Mouse (Mus musculus): ENCODE measurements around the gene Epha3. TPM values are rescaled to one million over a fixed set of nuclear protein-coding genes. Genes with fewer than 3 reads are reported as not detected.

Epha3 gene
- polyA plus RNA-seq, 1 experiment, result 0.98 TPM

- DNase-seq (ENCODE audit: low read depth in 1 of 2, low spot score in 2 of 2), result no peak
- Histone ChIP-seq H3K27ac (ENCODE audit: insufficient read depth, low read length) (no peak overlapping the region), H3K36me3 (ENCODE audit: control insufficient read depth, insufficient read depth, low read length) (no peaks in the 10 kb centered on the region), H3K4me1 (ENCODE audit: control insufficient read depth, insufficient read depth, insufficient read length) (no peaks in the 10 kb centered on the region), H3K27me3 (ENCODE audit: control insufficient read depth, insufficient read depth, low read length) (no peaks in the 10 kb centered on the region), H3K4me3 (ENCODE audit: extremely low read depth, insufficient read depth, insufficient read length) (no peak overlapping the region)
- WGBS, result 74% methylated on average over 3 of the region's 3 CpGs
- TF ChIP-seq POLR2A (IDR thresholded peaks at IDR 0.05; ENCODE audit: low read depth, low read length) (no peak), CTCF (IDR thresholded peaks at IDR 0.05; ENCODE audit: extremely low read depth, insufficient read depth, insufficient read length, insufficient replicate concordance) (no peak)
Observed at GRCm38 (mm10) chr16:63665897-63666464, 198.0 kb downstream of the Epha3 start.

- Histone ChIP-seq H3K27ac (ENCODE audit: insufficient read depth, low read length) (no peak overlapping the region), H3K4me1 (ENCODE audit: control insufficient read depth, insufficient read depth, insufficient read length) (no peaks in the 10 kb centered on the region), H3K36me3 (ENCODE audit: control insufficient read depth, insufficient read depth, low read length) (no peaks in the 10 kb centered on the region), H3K4me3 (ENCODE audit: extremely low read depth, insufficient read depth, insufficient read length) (no peak overlapping the region), H3K27me3 (ENCODE audit: control insufficient read depth, insufficient read depth, low read length) (no peaks in the 10 kb centered on the region)
- WGBS, result 65% methylated on average over 4 of the region's 4 CpGs
- DNase-seq (ENCODE audit: low read depth in 1 of 2, low spot score in 2 of 2), result no peak
- no peak for TF ChIP-seq POLR2A (IDR thresholded peaks at IDR 0.05; ENCODE audit: low read depth, low read length)
Observed at GRCm38 (mm10) chr16:63658302-63658974, 205.5 kb downstream of the Epha3 start.

GRCm38 (mm10) chr16:63657743-63658142 is 206.2 kb downstream of the Epha3 start:
- TF ChIP-seq CTCF (IDR thresholded peaks at IDR 0.05; ENCODE audit: extremely low read depth, insufficient read depth, insufficient read length, insufficient replicate concordance), result no peak
- no peak for TF ChIP-seq POLR2A (IDR thresholded peaks at IDR 0.05; ENCODE audit: low read depth, low read length)
- Histone ChIP-seq H3K4me1 (ENCODE audit: control insufficient read depth, insufficient read depth, insufficient read length) (no peaks in the 10 kb centered on the region), H3K36me3 (ENCODE audit: control insufficient read depth, insufficient read depth, low read length) (no peaks in the 10 kb centered on the region), H3K27ac (ENCODE audit: insufficient read depth, low read length) (no peak overlapping the region), H3K4me3 (ENCODE audit: extremely low read depth, insufficient read depth, insufficient read length) (no peak overlapping the region), H3K27me3 (ENCODE audit: control insufficient read depth, insufficient read depth, low read length) (no peaks in the 10 kb centered on the region)
- WGBS, result 76% methylated on average over 2 of the region's 2 CpGs
- no peak for DNase-seq (ENCODE audit: low read depth in 1 of 2, low spot score in 2 of 2)

DNA sequence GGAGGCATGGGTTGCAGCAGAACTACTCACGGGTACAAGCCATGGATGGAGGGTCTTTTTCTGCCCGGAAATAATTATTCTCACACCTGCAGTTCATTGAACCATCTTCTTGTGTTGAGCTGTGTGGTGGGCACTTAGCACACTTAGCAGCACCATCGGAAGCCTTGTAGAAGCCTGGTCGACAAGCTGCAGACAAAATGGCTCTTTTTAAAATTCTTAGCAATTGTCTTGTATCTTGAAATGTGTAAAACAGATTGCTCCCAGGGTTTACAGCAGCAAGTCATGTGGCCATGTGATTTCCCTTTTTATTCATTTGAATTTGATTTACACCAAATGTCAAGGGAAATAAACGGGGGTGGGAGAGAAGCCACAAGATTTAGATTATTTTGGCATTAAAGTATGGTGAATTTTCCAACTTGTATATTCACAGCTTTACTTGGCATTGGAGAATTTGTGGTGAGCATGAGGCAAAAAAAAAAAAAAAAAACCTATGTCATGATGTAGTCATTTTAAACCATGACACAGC is 210.5 kb downstream of the Epha3 start:
- Histone ChIP-seq H3K27ac (ENCODE audit: insufficient read depth, low read length) (no peak overlapping the region), H3K4me1 (ENCODE audit: control insufficient read depth, insufficient read depth, insufficient read length) (no peaks in the 10 kb centered on the region), H3K36me3 (ENCODE audit: control insufficient read depth, insufficient read depth, low read length) (no peaks in the 10 kb centered on the region), H3K4me3 (ENCODE audit: extremely low read depth, insufficient read depth, insufficient read length) (no peak overlapping the region), H3K27me3 (ENCODE audit: control insufficient read depth, insufficient read depth, low read length) (no peaks in the 10 kb centered on the region)
- no peak for DNase-seq (ENCODE audit: low read depth in 1 of 2, low spot score in 2 of 2)
- no peak for TF ChIP-seq CTCF (IDR thresholded peaks at IDR 0.05; ENCODE audit: extremely low read depth, insufficient read depth, insufficient read length, insufficient replicate concordance)
- no peak for TF ChIP-seq POLR2A (IDR thresholded peaks at IDR 0.05; ENCODE audit: low read depth, low read length)
- WGBS, result 80% methylated on average over 5 of the region's 5 CpGs

- TF ChIP-seq POLR2A (IDR thresholded peaks at IDR 0.05; ENCODE audit: low read depth, low read length) (no peak), CTCF (IDR thresholded peaks at IDR 0.05; ENCODE audit: extremely low read depth, insufficient read depth, insufficient read length, insufficient replicate concordance) (no peak)
- Histone ChIP-seq H3K4me3 (ENCODE audit: extremely low read depth, insufficient read depth, insufficient read length) (no peak overlapping the region), H3K36me3 (ENCODE audit: control insufficient read depth, insufficient read depth, low read length) (no peaks in the 10 kb centered on the region), H3K4me1 (ENCODE audit: control insufficient read depth, insufficient read depth, insufficient read length) (no peaks in the 10 kb centered on the region), H3K27ac (ENCODE audit: insufficient read depth, low read length) (no peak overlapping the region), H3K27me3 (ENCODE audit: control insufficient read depth, insufficient read depth, low read length) (no peaks in the 10 kb centered on the region)
- 80% methylated on average over 3 of the region's 3 CpGs for WGBS
- DNase-seq (ENCODE audit: low read depth in 1 of 2, low spot score in 2 of 2), result no peak
Observed at GRCm38 (mm10) chr16:63650760-63651159, 213.2 kb downstream of the Epha3 start.

DNA sequence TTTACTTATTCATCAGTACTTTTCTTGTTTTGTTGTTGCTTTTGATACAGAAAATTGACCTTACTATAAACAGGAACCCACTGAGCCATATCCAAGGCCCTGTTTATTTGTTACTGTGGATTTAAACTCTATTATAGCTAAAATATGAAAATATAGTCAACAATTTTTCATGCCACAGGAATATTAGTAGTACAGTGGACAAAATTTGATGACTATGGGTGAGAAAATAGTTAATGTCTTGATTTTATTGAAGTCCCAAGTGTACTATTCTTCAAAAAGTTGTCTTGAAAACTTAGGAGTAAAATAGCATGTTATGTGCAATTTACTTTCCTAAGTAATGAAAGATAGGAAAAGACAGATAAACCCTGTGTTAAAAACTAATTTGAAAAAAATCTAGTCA is 217.4 kb downstream of the Epha3 start:
- H3K27me3 ChIP-seq (ENCODE audit: control insufficient read depth, insufficient read depth, low read length), result no peaks in the 10 kb centered on the region
- H3K4me1 ChIP-seq (ENCODE audit: control insufficient read depth, insufficient read depth, insufficient read length), result no peaks in the 10 kb centered on the region
- H3K36me3 ChIP-seq (ENCODE audit: control insufficient read depth, insufficient read depth, low read length), result no peaks in the 10 kb centered on the region
- no peak overlapping the region for H3K27ac ChIP-seq (ENCODE audit: insufficient read depth, low read length)
- TF ChIP-seq POLR2A (IDR thresholded peaks at IDR 0.05; ENCODE audit: low read depth, low read length) (no peak), CTCF (IDR thresholded peaks at IDR 0.05; ENCODE audit: extremely low read depth, insufficient read depth, insufficient read length, insufficient replicate concordance) (no peak)
- DNase-seq (ENCODE audit: low read depth in 1 of 2, low spot score in 2 of 2), result no peak
- no peak overlapping the region for H3K4me3 ChIP-seq (ENCODE audit: extremely low read depth, insufficient read depth, insufficient read length)

DNA sequence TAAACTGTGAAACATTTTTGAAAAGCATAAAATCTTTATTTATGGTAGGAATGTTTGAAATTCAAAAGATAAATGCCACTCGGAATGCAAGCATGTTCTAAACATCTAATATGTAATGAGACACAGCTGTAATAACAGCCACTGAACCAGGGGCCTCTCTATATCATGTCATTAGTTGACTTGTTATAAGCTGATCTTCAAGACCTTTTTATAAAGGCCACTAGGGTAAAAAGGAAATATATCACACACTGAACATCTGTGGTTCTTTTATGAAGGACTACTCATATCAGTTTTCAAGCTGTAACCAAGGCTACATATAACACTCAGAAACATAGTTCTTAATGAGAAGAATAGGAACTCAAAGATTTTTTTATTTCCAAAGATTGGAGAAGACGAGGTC is 221.3 kb downstream of the Epha3 start:
- TF ChIP-seq CTCF (IDR thresholded peaks at IDR 0.05; ENCODE audit: extremely low read depth, insufficient read depth, insufficient read length, insufficient replicate concordance) (no peak), POLR2A (IDR thresholded peaks at IDR 0.05; ENCODE audit: low read depth, low read length) (no peak)
- 77% methylated on average over 2 of the region's 2 CpGs for WGBS
- H3K4me3 ChIP-seq (ENCODE audit: extremely low read depth, insufficient read depth, insufficient read length), result no peak overlapping the region
- no peaks in the 10 kb centered on the region for H3K27me3 ChIP-seq (ENCODE audit: control insufficient read depth, insufficient read depth, low read length)
- no peaks in the 10 kb centered on the region for H3K36me3 ChIP-seq (ENCODE audit: control insufficient read depth, insufficient read depth, low read length)
- no peak overlapping the region for H3K27ac ChIP-seq (ENCODE audit: insufficient read depth, low read length)
- no peak for DNase-seq (ENCODE audit: low read depth in 1 of 2, low spot score in 2 of 2)
- no peaks in the 10 kb centered on the region for H3K4me1 ChIP-seq (ENCODE audit: control insufficient read depth, insufficient read depth, insufficient read length)
